Mouse (Mus musculus) olfactory bulb, adult 2 months (tissue): ENCODE results near the gene Imp4.

Experiments used
- CTCF ChIP-seq: fragments of 200-500 bp; IDR thresholded peaks from 2 replicates; pipeline ENCODE4 v1.5.1; 2012; ENCODE audit warnings: low read depth, mild to moderate bottlenecking, low read length, moderate library complexity; ENCODE audit not compliant: insufficient read depth
- POLR2A ChIP-seq: fragments of 200-500 bp; IDR thresholded peaks from 2 replicates; pipeline ENCODE4 v1.6.1; 2012; ENCODE audit warnings: mild to moderate bottlenecking, low read depth, low read length, moderate library complexity; ENCODE audit not compliant: insufficient read depth

DNA sequence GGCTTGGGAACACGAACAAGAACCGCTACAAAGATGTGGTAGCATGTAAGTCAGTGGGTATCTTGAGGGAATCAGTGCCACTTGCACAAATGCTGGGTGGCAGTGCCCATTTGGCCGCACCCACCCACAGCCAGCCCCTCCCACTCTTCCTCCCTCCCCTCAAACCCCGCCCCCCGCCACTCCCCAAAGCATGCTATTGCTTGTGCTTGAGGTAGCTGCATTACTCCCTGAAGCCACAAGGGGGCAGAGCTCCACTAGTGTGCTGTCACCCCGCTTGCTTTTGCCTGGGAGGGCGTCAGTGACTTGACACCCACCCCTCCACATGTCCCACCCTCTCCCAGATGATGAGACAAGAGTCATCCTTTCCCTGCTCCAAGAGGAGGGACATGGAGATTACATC, 23.1 kb downstream of the Imp4 start:
- no peak for TF ChIP-seq POLR2A
- peak; percentile 50; the same call in 1 of the 2 replicates for TF ChIP-seq CTCF
